Comparison of ENCODE assay signal across 8 mouse cellular contexts in genomic region chr11:107794103-107794493, GRCm38 (mm10). TPM values are rescaled to one million over a fixed set of nuclear protein-coding genes. Genes with fewer than 3 reads are reported as not detected.
DNase-seq lines count a peak whose midpoint lies in the region; ATAC-seq and TF ChIP-seq lines count a peak whose summit lies in the region.

No protein-coding gene starts in this region.

- no peak for TF ChIP-seq POLR2A in liver, adult 2 months (IDR thresholded peaks at IDR 0.05; ENCODE audit: extremely low read depth, insufficient read depth, low read length)

- no peak for TF ChIP-seq EP300 in liver, embryonic 14.5 days (IDR thresholded peaks at IDR 0.05; ENCODE audit: low read depth)

- no peaks in the 10 kb centered on the region for H3K9me3 ChIP-seq in hindbrain, embryonic 10.5 days
- no peaks in the 10 kb centered on the region for H3K9me3 ChIP-seq in liver, embryonic 14.5 days (ENCODE audit: control insufficient read depth, low read length)

- no peaks in the 10 kb centered on the region for H3K36me3 ChIP-seq in liver, adult 2 months (ENCODE audit: control insufficient read depth, insufficient read depth, low read length)
- H3K36me3 ChIP-seq in hindbrain, embryonic 10.5 days = peaks cover 9% of the 10 kb centered on the region
- no peaks in the 10 kb centered on the region for H3K36me3 ChIP-seq in liver, embryonic 14.5 days (replicated peaks; ENCODE audit: control insufficient read depth, insufficient read depth, low read depth)

- H3K27me3 ChIP-seq in liver, adult 2 months (ENCODE audit: control insufficient read depth, insufficient read depth, low read length) = peaks cover 18% of the 10 kb centered on the region
- peaks cover 72% of the 10 kb centered on the region for H3K27me3 ChIP-seq in hindbrain, embryonic 10.5 days (ENCODE audit: insufficient read depth, poor library complexity, severe bottlenecking)
- H3K27me3 ChIP-seq in liver, embryonic 14.5 days (ENCODE audit: control insufficient read depth, insufficient read depth, low read length) = peaks cover 51% of the 10 kb centered on the region

- peak overlapping the region; percentile 37 for H3K4me2 ChIP-seq in liver, embryonic 14.5 days (ENCODE audit: low read depth)

- no peak for TF ChIP-seq CTCF in liver, adult 2 months (IDR thresholded peaks at IDR 0.05; ENCODE audit: low read depth, low read length)
- TF ChIP-seq CTCF in liver, embryonic 14.5 days (IDR thresholded peaks at IDR 0.05; ENCODE audit: low read depth) = no peak

- H3K4me3 ChIP-seq in liver, adult 2 months (ENCODE audit: insufficient read depth, low read depth, low read length) = peak overlapping the region; percentile 8; the same call in 1 of the 2 replicates
- H3K4me3 ChIP-seq in hindbrain, embryonic 10.5 days = peak overlapping the region; percentile 84
- peak overlapping the region in 1 of 2 experiments; percentile 27; a peak in 3 of 4 replicates for H3K4me3 ChIP-seq in liver, embryonic 14.5 days (ENCODE audit: insufficient read depth in 1 of 2, low read depth in 2 of 2, low read length in 2 of 2)

- H3K79me2 ChIP-seq in liver, adult 2 months (ENCODE audit: control insufficient read depth, insufficient read depth, low read length) = no peaks in the 10 kb centered on the region

- no peak overlapping the region for H3K27ac ChIP-seq in liver, adult 2 months (replicated peaks; ENCODE audit: insufficient read depth, low read depth, low read length)
- H3K27ac ChIP-seq in hindbrain, embryonic 10.5 days = peak overlapping the region; percentile 96
- no peak overlapping the region for H3K27ac ChIP-seq in liver, embryonic 14.5 days

- DNase-seq in liver, adult 2 months (ENCODE audit: extremely low read depth, low read depth, low spot score) = no peak
- no peak for DNase-seq in liver
- DNase-seq in embryo, embryonic 9.5 days (ENCODE audit: extremely low spot score) = peak; percentile 59
- DNase-seq in hindbrain, embryonic 10.5 days (ENCODE audit: low spot score) = peak; percentile 62
- no peak for DNase-seq in liver, embryonic 14.5 days (ENCODE audit: low read depth in 3 of 3, low spot score in 3 of 3)
- peak; percentile 25 for DNase-seq in testis, postnatal 14 days (ENCODE audit: low spot score)
- no peak for DNase-seq in layer of hippocampus, postnatal 36 days

- ATAC-seq in liver, embryonic 14.5 days (ENCODE audit: insufficient read depth) = no peak
- no peak for ATAC-seq in activated CD4-positive, CD25-positive, alpha-beta regulatory T cell, adult 4 months

- H3K9ac ChIP-seq in liver, adult 2 months (ENCODE audit: low read depth, low read length) = no peak overlapping the region
- H3K9ac ChIP-seq in liver, embryonic 14.5 days (replicated peaks) = no peak overlapping the region

- no peaks in the 10 kb centered on the region for H3K4me1 ChIP-seq in liver, adult 2 months (ENCODE audit: control insufficient read depth, insufficient read depth, low read length)
- H3K4me1 ChIP-seq in hindbrain, embryonic 10.5 days (replicated peaks) = peaks cover 70% of the 10 kb centered on the region
- no peaks in the 10 kb centered on the region for H3K4me1 ChIP-seq in liver, embryonic 14.5 days (replicated peaks; ENCODE audit: control insufficient read depth in 2 of 2, insufficient read depth in 2 of 2, low read length in 1 of 2)

- WGBS in liver, adult 2 months = 2% methylated on average over 37 of the region's 41 CpGs
- under 1% methylated on average over 41 of the region's 41 CpGs for WGBS in hindbrain, embryonic 10.5 days
- WGBS in liver, embryonic 14.5 days (ENCODE audit: insufficient replicate concordance) = under 1% methylated on average over 35 of the region's 41 CpGs

RNA-seq across cellular contexts. Expression of gene Cacng4, which starts 0.3 kb away (rescaled TPM):
- total RNA-seq in liver, adult 2 months (2014; rRNA removed) = not detected in 2 replicates
- polyA plus RNA-seq in liver, adult 2 months (2012; rRNA removed) = not detected in 2 replicates
- polyA plus RNA-seq in hindbrain, embryonic 10.5 days (2016; fragmentation: Nextera tagmentation; extraction: Ambion mirVana) = 8.9 and 15.7 TPM in 2 replicates
- polyA plus RNA-seq in liver, embryonic 14.5 days (2012; rRNA removed) = 0.15 and 0.21 TPM in 2 replicates
- 0.09 TPM in 1 of 2 replicates, not detected in the other for polyA plus RNA-seq in liver, embryonic 14.5 days (2014; fragmentation: Nextera tagmentation; extraction: Ambion mirVana)
- not detected for polyA plus RNA-seq in activated CD4-positive, CD25-positive, alpha-beta regulatory T cell, adult 4 months (2017; shearing (Covaris generic))
- 10 to 100 TPM; 23.6 to 26.7 TPM for total RNA-seq in layer of hippocampus, postnatal 36 days (2021)

Comparison
In these comparisons a context has a peak if more than half of its experiments do, and no peak if none do; other contexts are left out.
1. DNase-seq: peak in embryo, embryonic 9.5 days (single experiment), hindbrain, embryonic 10.5 days (single experiment) and testis, postnatal 14 days (single experiment); none in liver, adult 2 months (single experiment), liver (single experiment), liver, embryonic 14.5 days (0 of 3) and layer of hippocampus, postnatal 36 days (0 of 2).